Mouse (Mus musculus): ENCODE measurements around the gene Sema4c. TPM values are rescaled to one million over a fixed set of nuclear protein-coding genes. Genes with fewer than 3 reads are reported as not detected.

The Sema4c gene
- polyA plus RNA-seq, 1 experiment from 2014 or later: 35.3 TPM

- H3K27ac ChIP-seq: no peak overlapping the region
- H3K4me3 ChIP-seq (replicated peaks): no peak overlapping the region
- no peaks in the 10 kb centered on the region for H3K36me3 ChIP-seq
- no peaks in the 10 kb centered on the region for H3K27me3 ChIP-seq
- ATAC-seq (ENCODE audit: insufficient number of reproducible peaks, insufficient read depth, low FRiP score, low TSS enrichment, low read depth): no peak
- no peak overlapping the region for H3K4me2 ChIP-seq
- H3K4me1 ChIP-seq (replicated peaks): peaks cover 64% of the 10 kb centered on the region
- no peak overlapping the region for H3K9ac ChIP-seq (replicated peaks)
- 65% methylated on average over 9 of the region's 9 CpGs for WGBS
- H3K9me3 ChIP-seq: no peaks in the 10 kb centered on the region
Measured at GRCm38 (mm10) chr1:36590664-36591063, 32.5 kb upstream of the Sema4c start.

GRCm38 (mm10) chr1:36589486-36589885 is 31.3 kb upstream of the Sema4c start:
- Histone ChIP-seq H3K9ac (replicated peaks) (0 out of 2 replicates have a peak overlapping the region, but pooled peaks have one; percentile 47), H3K4me2 (no peak overlapping the region), H3K4me1 (replicated peaks) (peaks cover 60% of the 10 kb centered on the region), H3K4me3 (replicated peaks) (no peak overlapping the region), H3K27ac (peak overlapping the region; percentile 94), H3K36me3 (no peaks in the 10 kb centered on the region), H3K27me3 (no peaks in the 10 kb centered on the region), H3K9me3 (no peaks in the 10 kb centered on the region)
- ATAC-seq (ENCODE audit: insufficient number of reproducible peaks, insufficient read depth, low FRiP score, low TSS enrichment, low read depth): no peak
- WGBS: 34% methylated on average over 6 of the region's 6 CpGs

GRCm38 (mm10) chr1:36588476-36589450 is 30.6 kb upstream of the Sema4c start:
- WGBS: 33% methylated on average over 13 of the region's 13 CpGs
- Histone ChIP-seq H3K9me3 (no peaks in the 10 kb centered on the region), H3K36me3 (no peaks in the 10 kb centered on the region), H3K27ac (peak overlapping the region; percentile 94), H3K4me2 (peak overlapping the region; percentile 28), H3K4me3 (replicated peaks) (no peak overlapping the region), H3K27me3 (no peaks in the 10 kb centered on the region), H3K4me1 (replicated peaks) (peaks cover 67% of the 10 kb centered on the region), H3K9ac (replicated peaks) (peak overlapping the region; percentile 47; the same call in 1 of the 2 replicates)
- peak; percentile 89 for ATAC-seq (ENCODE audit: insufficient number of reproducible peaks, insufficient read depth, low FRiP score, low TSS enrichment, low read depth)

DNA sequence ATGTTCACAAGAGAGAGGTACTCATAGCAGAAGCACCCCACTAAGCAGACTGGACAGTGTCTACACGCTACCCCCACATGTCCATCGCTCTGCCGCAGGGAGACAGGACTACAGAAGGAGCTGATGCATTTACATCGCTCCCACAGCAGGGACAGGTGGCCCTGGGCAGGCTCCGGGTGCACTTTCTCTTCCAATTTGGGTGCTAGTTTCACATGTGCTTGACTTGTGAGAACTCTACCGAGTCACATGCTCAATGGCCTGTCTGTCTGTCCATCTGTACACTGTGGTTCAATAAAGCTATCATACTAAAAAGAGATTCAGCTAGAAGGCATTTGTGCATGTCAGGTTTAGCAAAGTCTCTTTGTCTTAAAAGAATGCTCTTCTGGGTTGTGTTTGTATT is 29.7 kb upstream of the Sema4c start:
- H3K27ac ChIP-seq: peak overlapping the region; percentile 94
- H3K4me2 ChIP-seq: no peak overlapping the region
- H3K27me3 ChIP-seq: no peaks in the 10 kb centered on the region
- WGBS: 83% methylated on average over 6 of the region's 6 CpGs
- no peak overlapping the region for H3K9ac ChIP-seq (replicated peaks)
- H3K36me3 ChIP-seq: no peaks in the 10 kb centered on the region
- no peaks in the 10 kb centered on the region for H3K9me3 ChIP-seq
- H3K4me3 ChIP-seq (replicated peaks): no peak overlapping the region
- no peak for ATAC-seq (ENCODE audit: insufficient number of reproducible peaks, insufficient read depth, low FRiP score, low TSS enrichment, low read depth)
- peaks cover 73% of the 10 kb centered on the region for H3K4me1 ChIP-seq (replicated peaks)

- Histone ChIP-seq H3K4me3 (replicated peaks) (no peak overlapping the region), H3K4me2 (no peak overlapping the region), H3K27me3 (no peaks in the 10 kb centered on the region), H3K9me3 (no peaks in the 10 kb centered on the region), H3K27ac (peak overlapping the region; percentile 41; the same call in 1 of the 2 replicates), H3K9ac (replicated peaks) (no peak overlapping the region), H3K36me3 (no peaks in the 10 kb centered on the region), H3K4me1 (replicated peaks) (peaks cover 75% of the 10 kb centered on the region)
- no peak for ATAC-seq (ENCODE audit: insufficient number of reproducible peaks, insufficient read depth, low FRiP score, low TSS enrichment, low read depth)
- 14% methylated on average over 4 of the region's 4 CpGs for WGBS
Measured at GRCm38 (mm10) chr1:36586288-36586687, 28.1 kb upstream of the Sema4c start.

DNA sequence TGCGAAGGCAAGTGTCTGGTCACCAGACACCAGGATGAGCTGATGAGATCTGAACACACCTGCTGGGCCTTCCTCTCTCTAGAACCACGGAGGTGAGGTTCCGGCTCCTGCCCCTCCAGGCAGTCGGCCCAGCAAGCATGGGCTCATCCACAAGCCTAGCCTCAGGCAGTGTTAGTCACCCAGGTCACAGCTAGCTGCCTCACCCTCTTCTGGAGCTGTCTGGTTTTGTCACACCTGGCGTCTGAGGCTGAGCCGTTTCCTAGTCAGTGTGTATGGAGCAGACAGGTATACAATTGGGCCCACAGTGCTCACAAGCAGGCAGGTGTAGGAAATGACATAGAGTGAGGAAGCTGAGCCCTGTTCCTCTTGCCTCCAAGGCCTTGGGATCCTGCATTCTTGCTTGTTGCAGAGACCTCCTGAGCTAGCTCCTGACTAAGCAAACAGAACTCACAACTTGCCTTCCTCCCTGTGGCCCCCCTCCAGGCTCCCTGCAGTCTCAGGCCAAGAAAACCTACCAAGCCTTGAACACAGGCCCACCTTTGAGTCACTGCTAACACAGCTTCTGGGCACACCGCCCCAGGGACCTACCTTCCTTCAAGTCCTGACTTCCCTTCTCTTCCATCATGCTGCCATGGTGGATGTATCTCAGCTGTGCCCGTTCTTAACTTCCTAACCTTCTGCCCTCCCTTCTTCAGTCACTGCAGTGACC is 25.4 kb upstream of the Sema4c start:
- Histone ChIP-seq H3K36me3 (no peaks in the 10 kb centered on the region), H3K4me3 (replicated peaks) (no peak overlapping the region), H3K9me3 (no peaks in the 10 kb centered on the region), H3K4me1 (replicated peaks) (peaks cover 71% of the 10 kb centered on the region), H3K9ac (replicated peaks) (no peak overlapping the region), H3K27ac (peak overlapping the region; percentile 29; the same call in 1 of the 2 replicates), H3K27me3 (no peaks in the 10 kb centered on the region), H3K4me2 (no peak overlapping the region)
- WGBS: 80% methylated on average over 8 of the region's 8 CpGs
- ATAC-seq (ENCODE audit: insufficient number of reproducible peaks, insufficient read depth, low FRiP score, low TSS enrichment, low read depth): no peak

GRCm38 (mm10) chr1:36582211-36582610 is 24.1 kb upstream of the Sema4c start:
- no peak overlapping the region for H3K4me3 ChIP-seq (replicated peaks)
- no peak overlapping the region for H3K9ac ChIP-seq (replicated peaks)
- peaks cover 61% of the 10 kb centered on the region for H3K4me1 ChIP-seq (replicated peaks)
- H3K36me3 ChIP-seq: no peaks in the 10 kb centered on the region
- H3K27me3 ChIP-seq: no peaks in the 10 kb centered on the region
- no peak overlapping the region for H3K27ac ChIP-seq
- ATAC-seq (ENCODE audit: insufficient number of reproducible peaks, insufficient read depth, low FRiP score, low TSS enrichment, low read depth): no peak
- WGBS: 81% methylated on average over 8 of the region's 8 CpGs
- no peaks in the 10 kb centered on the region for H3K9me3 ChIP-seq
- no peak overlapping the region for H3K4me2 ChIP-seq

DNA sequence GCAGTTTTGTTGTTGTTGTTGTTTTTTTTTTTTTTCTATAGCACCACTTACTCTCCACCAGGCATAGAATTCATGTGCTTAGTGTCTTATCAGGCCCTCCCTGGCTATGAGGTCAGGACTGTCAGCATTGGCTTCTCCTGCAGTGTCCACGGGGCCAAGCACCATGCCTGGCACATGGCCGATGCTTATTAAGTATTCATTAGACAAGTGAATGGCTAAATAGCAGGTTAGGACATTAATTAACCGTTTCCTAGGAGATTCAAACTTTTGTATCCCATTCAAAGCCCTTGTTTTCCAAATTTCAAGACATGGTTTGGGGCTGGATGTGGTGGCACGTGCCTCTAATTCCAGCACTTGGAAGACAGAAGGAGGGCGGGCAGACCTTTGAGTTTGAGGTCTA is 23.1 kb upstream of the Sema4c start:
- Histone ChIP-seq H3K4me2 (no peak overlapping the region), H3K9ac (replicated peaks) (no peak overlapping the region), H3K4me1 (replicated peaks) (peaks cover 61% of the 10 kb centered on the region), H3K9me3 (no peaks in the 10 kb centered on the region), H3K36me3 (no peaks in the 10 kb centered on the region), H3K4me3 (replicated peaks) (no peak overlapping the region), H3K27me3 (no peaks in the 10 kb centered on the region), H3K27ac (peak overlapping the region; percentile 94)
- 77% methylated on average over 5 of the region's 5 CpGs for WGBS
- no peak for ATAC-seq (ENCODE audit: insufficient number of reproducible peaks, insufficient read depth, low FRiP score, low TSS enrichment, low read depth)

GRCm38 (mm10) chr1:36580384-36581207 is 22.4 kb upstream of the Sema4c start:
- peaks cover 61% of the 10 kb centered on the region for H3K4me1 ChIP-seq (replicated peaks)
- peak overlapping the region; percentile 5 for H3K4me3 ChIP-seq (replicated peaks)
- WGBS: 2% methylated on average over 17 of the region's 17 CpGs
- H3K27ac ChIP-seq: peak overlapping the region; percentile 94
- peak overlapping the region; percentile 18; the same call in 1 of the 2 replicates for H3K9ac ChIP-seq (replicated peaks)
- no peaks in the 10 kb centered on the region for H3K27me3 ChIP-seq
- peak overlapping the region; percentile 54 for H3K4me2 ChIP-seq
- H3K9me3 ChIP-seq: no peaks in the 10 kb centered on the region
- peak; percentile 90 for ATAC-seq (ENCODE audit: insufficient number of reproducible peaks, insufficient read depth, low FRiP score, low TSS enrichment, low read depth)
- no peaks in the 10 kb centered on the region for H3K36me3 ChIP-seq

DNA sequence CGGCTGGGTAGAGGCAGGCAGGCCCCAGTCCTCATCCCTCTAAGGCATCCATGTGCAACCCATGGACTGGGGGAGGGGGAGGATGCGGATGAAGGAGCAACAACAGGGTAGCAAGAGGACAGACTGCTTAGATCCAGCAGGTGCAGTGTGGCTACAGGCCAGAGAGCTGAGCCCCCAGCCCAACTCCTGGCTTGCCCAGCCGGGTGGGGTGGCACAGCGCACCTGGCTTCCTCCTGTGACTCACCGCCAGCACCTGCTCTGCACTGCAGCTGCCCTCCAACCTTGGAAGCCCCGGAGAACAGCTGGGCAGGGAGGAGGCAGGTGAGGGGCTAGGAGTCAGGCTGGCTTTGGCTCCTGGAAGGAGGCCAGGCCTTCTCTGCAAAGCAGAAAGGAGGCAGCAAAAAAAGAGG is 21.8 kb upstream of the Sema4c start:
- 0 out of 2 replicates have a peak overlapping the region, but pooled peaks have one; percentile 28 for H3K9ac ChIP-seq (replicated peaks)
- 16% methylated on average over 6 of the region's 6 CpGs for WGBS
- H3K4me1 ChIP-seq (replicated peaks): peaks cover 64% of the 10 kb centered on the region
- H3K27me3 ChIP-seq: no peaks in the 10 kb centered on the region
- peak overlapping the region; percentile 5 for H3K4me3 ChIP-seq (replicated peaks)
- H3K4me2 ChIP-seq: peak overlapping the region; percentile 54
- peak; percentile 72 for ATAC-seq (ENCODE audit: insufficient number of reproducible peaks, insufficient read depth, low FRiP score, low TSS enrichment, low read depth)
- H3K27ac ChIP-seq: peak overlapping the region; percentile 94
- H3K9me3 ChIP-seq: no peaks in the 10 kb centered on the region
- H3K36me3 ChIP-seq: no peaks in the 10 kb centered on the region

All from limb, embryonic 12.5 days (tissue).